Mouse (Mus musculus) heart, adult 9 months (tissue): ENCODE results near the gene Lrfn4.
"Not testable (repeated sequence)": the region's sequence is repeated elsewhere in the genome, so short reads cannot be mapped to it uniquely, and the experiment has no call there.

Experiments used
- DNase-seq, 2 experiments: peaks; one replicate each; pipeline ENCODE4 v3.0.0; 2022; ENCODE audit warnings: low spot score in 2 of 2

Lrfn4 gene

DNA sequence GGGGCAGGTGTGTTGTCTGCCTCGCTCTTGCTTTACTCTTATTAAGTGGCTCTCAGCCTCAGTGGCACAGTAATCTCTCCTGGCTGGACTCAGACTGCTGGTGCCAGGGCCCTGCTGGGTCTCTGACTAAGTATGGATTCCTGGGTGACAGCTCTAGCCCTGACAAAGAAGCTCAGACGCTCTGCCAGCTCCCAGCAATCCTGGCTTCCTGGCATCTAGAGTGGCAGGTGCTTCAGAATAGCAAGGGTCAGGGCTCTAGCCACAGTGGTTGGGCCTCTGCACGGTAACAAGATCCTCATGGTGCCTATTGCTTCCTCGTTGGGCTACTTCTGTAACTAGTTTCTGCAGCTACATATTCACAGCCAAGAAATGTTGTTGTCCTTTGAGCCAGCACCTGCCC is 5.4 kb downstream of the Lrfn4 start:
- peak; percentile 53 to 54 for DNase-seq

DNA sequence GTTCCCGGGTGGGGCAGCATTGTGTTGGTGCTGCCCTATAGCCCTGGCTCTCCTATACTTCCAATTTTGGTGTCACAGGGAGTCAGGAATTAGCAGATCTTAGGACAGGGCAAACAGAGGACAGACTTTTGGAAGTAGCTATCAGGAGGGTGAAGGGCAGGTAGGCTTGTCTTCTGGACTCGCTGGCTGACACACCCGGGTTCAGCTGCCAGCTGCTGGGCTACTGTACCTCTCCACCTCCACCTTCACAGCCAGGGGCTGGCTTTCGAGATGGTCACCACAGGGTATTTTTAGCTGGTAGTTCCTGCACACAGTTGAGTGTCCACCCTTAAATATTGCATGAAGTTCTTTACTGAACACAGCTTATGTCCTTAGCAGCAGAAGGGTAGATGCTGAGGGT is 7.0 kb downstream of the Lrfn4 start:
- no peak for DNase-seq

DNA sequence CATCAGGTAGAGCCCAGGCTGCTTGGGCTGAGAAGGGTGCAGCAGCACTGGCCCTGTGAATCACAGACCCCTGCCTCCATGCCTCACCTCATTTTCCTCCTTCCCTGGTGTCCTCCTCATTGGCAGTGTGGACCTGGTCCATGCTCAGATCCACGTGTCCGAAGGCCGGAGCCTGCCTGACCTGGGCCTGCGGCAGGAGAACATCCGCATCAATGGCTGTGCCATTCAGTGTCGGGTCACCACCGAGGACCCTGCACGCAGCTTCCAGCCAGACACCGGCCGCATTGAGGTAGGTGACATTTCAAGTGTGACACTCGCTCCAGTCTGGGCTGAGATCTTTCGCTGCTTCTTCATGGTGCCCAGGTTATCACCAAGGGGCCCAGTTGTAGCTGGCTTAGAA is 8.1 kb downstream of the Lrfn4 start:
- DNase-seq: no peak

DNA sequence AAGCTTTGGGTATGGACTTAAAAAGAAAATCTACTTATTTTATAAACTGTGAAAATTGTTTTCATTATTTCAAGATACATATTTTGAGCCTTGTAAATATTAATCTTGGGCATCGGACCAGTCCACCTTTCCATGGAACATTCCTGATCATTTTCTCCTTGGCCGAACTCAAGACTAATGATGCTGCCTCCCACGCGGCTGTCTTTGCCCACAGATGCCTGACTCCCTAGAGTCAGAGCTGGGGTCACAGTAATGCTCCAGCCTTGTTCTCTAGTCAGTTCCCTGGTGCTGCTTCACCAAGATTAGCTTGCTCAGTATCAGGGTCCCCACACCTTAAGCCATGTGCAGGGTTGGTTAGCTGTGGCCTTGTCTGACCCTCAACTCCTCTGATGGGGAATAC is 9.8 kb downstream of the Lrfn4 start:
- DNase-seq: no peak

DNA sequence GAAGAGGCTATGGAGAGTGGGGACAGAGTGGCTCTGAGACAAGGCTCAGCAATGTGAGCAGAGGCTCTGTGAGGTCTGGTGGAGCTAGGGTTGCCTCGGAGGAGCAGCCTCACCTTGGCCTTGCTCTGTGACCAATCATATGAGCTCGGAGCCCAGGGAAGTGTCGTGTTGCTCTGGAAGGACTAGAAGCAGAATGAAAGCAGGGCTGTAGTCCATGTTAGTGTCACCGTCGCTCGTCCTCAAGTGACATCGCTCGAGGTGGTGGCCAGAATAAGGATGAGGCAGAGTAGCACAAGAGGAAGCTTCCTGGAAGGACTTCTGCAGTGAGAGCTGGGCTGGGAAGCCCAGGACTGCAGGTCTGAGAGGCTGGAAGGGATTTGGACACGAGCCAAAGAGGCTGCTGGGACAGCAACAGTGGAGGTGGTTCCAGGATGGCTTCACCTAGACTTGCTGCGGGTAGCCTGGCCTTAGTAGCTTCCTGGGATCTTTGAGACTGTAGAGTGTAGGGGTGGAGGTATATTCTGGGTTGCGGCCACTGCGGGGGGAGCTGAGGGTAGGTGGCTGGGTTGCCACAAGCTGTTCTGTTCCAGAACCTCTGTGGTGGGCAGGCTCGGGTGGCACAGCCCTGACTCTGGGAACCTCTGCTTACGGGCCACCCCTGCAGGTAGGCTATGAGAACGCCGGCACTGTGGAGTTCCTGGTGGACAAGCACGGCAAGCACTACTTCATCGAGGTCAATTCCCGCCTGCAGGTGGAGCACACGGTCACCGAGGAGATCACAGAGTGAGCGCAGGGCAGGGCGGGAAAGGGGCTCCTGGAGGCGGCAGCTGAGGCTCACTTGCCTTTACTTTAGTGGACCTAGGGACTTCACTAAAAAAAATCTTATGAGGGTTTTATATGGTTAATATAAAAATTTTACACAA is 11.4 kb downstream of the Lrfn4 start:
- no peak for DNase-seq

DNA sequence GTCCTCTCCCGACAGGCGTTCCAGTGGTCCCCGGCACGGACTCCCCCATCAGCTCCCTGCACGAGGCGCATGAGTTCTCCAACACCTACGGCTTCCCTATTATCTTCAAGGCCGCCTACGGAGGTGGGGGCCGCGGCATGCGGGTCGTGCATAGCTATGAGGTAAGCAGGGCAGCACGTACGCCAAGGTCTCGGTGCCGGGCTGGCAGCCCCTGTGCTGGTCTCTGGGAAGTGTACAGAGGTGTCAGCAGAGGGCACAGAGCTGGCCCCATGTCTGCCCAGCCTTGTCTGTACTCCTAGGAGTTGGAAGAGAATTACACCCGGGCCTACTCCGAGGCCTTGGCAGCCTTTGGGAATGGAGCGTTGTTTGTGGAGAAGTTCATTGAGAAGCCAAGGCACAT is 13.0 kb downstream of the Lrfn4 start:
- DNase-seq: no peak

DNA sequence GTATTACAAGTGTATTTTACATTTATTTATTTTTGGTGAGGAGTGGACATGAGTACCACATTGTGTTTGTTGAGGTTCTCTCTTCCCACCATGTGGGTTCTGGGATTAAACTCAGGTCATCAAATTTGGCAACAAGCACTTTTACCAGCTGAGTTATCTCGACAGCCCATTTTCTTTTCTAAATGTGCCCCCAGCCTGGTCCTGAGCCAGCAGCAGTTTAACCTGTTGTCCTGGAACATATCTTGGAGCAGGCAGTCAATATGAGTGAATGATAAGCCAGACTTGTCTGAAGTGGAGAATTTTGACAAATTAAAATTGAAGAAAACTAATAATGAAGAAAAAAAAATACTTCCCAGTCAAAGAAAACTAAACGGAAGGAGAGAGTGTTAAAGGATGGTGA is 19.4 kb downstream of the Lrfn4 start:
- no peak for DNase-seq

DNA sequence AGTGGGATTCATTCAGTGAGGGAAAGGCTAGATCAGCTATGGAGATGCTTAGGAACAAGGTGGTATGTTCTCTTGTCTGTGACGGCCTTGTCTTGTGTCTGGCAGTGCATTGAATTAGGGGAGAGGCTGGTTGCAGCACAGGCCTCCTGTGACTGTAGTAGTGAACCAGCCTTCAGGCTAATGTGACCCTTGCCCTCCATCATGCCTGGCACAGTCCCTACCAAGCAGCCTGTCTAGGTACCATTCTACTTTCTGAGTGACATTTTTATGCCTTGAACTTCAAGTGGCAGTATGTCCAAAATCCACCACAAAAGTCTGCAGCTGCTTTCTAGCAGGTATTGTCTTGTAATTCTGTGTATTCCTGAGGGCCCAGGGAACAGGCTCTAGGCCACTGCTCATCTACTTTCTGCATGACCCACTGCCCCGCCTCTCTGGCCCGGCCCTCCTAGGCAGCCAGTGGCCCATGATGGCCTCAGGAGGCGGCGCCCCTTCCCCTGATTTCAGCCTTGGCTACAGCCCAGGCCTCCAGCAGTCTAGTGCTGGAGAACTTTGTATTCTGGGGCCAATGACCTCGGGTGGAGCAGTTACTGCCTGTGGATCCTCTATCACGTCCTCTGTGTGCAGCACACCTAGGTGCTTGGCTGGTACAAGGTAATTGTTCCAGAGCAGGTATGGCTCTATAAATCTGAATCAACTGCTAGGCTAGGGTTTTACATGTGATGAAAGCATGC is 21.5 kb downstream of the Lrfn4 start:
- no peak for DNase-seq

DNA sequence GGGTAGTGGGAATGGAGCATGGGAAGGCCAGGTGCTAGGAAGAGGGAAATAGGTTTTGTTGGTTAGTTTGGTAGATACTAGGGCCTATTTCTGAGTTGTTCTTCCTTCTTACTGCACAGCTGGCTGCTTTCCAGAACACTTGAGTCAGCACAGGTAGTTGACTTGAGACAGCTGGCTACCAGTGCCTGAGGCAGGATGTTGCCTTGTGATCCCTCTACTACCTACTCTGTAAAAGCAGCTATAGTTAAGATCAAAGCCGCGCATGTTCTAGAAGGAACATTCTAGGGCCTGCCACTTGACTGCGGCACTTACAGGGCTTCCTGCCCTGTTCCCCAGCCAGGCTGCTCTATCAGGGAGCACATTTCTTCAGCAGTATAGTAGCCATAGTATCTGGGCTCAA is 25.4 kb downstream of the Lrfn4 start:
- DNase-seq: no peak

DNA sequence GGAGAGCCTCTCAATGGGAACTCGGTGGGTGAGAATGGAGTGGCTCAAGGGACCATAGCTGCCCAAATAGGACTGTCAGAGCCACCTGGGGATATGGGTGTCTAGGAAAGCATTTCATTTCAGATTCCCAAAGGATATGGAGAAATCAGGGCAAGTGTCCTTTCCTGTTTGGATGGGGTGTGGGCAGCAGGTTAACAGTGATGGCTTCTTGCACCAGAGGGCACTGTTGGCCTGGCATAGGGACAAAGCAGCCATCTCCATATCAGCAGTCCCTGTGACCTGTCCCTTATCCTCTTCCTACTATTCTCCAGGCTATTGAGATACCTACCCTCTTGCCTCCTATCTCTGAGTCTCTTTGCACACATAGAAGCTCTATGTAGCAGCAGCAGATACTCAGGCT is 26.4 kb downstream of the Lrfn4 start:
- DNase-seq: no peak

DNA sequence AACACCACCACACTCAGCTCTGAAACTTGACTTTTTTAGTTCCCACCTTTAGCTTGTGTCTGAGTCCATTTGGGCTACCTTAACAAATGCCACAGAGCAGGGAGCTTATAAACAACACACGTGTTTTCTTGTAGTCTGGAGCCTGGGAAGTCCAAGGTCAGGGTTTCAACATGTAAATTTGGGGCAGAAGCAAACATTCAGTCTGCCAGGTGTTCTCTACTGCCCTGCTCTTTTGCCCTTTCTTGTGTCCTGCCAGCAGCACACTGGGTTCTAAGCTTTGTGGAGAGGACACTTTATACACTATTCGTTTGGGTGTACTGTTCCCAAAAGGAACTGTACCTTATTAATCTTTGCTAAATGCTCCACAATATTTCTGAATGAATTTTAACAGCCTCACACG is 27.0 kb downstream of the Lrfn4 start:
- DNase-seq: no peak

DNA sequence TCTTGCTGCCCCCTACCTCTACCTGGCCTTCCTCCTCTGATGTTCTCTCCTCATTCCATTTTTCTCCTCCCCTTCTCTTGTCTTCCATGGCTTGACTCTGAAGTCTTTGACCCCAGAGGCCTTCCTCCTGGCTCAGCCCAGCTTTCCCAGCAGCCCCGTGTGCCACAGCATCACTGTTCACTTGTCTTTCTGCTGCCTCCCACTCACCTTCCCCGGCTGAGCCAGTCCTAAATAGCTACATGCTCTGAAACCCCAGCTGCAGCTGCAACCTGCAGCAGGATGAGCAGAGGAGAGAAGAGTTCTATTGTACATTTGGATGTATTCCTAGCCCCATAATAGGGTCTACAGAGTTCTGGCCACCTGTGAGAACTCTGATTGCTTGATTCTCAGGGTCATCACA is 28.0 kb downstream of the Lrfn4 start:
- no peak for DNase-seq

DNA sequence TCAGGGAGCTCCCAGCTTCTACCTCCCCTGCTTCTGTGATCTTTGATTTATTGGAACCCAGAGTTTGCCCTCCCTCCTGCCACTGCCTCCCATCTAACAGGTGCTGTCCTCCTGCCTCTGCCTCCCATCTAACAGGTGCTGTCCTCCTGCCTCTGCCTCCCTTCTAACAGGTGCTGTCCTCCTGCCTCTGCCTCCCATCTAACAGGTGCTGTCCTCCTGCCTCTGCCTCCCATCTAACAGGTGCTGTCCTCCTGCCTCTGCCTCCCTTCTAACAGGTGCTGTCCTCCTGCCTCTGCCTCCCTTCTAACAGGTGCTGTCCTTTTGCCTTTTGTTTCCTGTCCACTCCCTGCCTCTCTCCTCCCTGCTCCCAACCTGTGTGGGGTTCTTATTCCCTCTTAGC is 28.7 kb downstream of the Lrfn4 start:
- not testable (repeated sequence) for DNase-seq

DNA sequence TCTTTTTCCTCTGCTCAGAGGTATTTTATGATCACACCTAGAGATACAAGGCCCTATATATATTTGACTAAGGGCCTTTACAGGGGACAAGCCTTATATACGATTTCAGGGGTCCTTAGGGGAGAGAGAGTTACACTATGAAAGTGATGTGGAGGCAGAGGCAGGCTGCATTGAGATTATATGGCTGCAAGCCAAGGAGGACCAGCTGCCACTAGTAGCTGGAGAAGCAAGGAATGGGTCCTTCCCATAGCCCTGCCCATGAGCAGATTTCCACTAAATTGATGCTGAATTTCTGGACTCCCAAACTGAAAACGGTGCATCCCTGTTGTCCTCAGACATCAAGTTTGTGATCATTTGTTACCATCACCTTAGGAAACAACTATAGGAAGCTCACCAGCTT is 31.6 kb downstream of the Lrfn4 start:
- no peak for DNase-seq

DNA sequence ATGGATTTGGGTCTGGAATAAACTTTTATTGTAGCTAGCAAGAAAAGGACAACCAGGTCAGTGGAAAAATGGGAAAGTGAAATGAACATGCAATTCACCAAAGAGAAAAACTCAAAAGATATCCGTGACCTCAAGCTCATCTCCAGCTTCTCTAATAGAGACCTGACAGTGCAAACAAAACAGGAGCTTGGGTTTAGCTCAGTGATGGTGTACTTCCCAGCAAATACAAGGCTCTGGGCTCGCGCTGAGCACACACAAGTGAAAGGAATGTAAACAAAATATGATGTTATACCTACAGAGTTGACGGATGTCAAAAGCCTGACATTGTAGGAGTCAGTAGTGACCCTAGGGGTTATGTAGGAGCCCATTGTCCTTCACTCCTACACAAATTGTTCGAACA is 36.2 kb downstream of the Lrfn4 start:
- no peak for DNase-seq

DNA sequence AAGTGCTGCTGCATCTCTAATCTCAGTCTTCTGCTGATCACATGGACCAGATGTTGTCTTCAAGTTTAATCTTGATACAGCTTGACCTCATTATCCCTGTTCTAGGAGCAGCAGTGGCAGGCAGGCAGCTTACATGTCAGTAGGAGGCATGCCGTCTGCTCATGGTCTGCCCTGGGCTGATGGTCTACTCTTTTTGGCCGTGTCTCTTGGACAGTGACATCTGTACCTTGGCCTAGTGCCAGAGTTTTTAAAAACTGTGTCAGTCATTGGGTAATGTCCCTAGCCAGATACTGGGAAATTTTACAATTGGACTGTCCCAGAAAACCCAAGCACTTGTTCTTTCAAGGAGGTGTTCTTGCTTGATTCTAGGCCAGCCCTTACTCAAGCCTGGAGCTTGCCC is 36.7 kb downstream of the Lrfn4 start:
- peak; percentile 55 to 63 for DNase-seq

DNA sequence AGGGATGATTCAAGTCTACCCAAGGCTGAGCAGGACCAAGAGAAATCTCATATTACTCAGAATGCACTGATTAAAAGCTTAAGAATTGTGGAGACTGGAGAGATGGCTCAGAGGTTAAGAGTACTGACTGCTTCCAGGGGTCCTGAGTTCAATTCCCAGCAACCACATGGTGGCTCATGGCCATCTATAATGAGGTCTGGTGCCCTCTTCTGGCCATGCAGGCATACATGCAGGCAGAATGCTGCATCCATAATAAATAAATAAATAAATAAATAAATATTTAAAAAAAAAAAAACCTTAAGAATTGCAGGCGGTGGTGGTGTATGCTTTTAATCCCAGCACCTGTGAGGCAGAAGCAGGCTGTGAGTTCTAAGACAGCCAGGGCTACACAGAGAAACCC is 42.2 kb downstream of the Lrfn4 start:
- no peak for DNase-seq

DNA sequence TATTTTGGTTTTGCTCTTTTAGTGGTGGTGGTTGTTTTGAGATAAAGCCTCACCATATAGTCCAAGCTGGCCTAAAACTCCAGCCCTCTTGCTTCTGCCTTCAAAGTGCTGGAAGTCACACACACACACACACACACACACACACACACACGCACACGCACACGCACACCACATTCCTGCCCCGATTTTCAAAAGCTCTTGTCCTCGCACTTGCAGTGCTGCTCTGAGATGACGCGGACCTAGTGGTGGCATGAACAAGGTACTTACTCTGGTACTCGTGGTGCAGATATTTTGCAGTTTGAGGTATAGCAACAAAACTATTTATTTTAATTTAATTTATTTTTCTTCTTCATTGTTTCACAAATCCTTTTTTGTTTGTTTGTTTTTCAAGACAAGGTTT is 43.0 kb downstream of the Lrfn4 start:
- no peak for DNase-seq

DNA sequence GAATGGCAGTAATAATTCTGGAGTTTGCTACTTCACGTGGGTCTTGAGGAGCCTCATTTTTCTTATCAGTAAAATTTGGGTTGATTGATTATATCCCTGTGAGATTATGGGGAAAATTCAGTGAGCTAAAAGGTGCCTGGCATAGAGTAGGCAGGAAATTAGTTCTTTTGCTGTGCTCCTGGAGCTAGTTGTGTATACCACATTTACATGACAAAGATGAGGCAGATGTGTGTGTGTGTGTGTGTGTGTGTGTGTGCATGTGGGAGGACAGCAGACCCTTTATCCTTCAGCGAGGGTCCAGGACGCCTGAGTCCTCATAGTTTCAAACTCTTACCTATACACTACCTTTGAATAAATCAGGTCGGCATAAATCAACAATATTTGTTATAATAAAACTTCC is 43.4 kb downstream of the Lrfn4 start:
- DNase-seq: no peak

DNA sequence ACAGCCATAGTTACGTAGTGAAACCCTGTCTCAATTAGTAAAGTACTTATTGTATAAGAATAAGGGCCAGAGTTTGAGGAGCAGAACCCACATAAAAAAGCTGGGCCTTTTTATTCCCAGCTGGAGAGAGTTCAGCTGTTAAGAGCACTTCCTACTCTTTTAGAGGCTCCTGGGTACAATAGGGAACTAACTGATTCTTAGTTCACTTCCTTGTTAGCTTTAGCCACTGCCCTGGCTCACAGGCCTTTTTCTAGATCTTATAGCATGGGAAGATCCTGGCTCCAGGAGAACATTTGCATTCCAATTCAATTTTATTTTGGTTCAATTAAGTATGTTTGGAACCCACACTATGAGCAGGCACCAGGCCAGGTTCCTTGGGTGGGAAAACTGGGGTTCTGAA is 43.8 kb downstream of the Lrfn4 start:
- DNase-seq: no peak

DNA sequence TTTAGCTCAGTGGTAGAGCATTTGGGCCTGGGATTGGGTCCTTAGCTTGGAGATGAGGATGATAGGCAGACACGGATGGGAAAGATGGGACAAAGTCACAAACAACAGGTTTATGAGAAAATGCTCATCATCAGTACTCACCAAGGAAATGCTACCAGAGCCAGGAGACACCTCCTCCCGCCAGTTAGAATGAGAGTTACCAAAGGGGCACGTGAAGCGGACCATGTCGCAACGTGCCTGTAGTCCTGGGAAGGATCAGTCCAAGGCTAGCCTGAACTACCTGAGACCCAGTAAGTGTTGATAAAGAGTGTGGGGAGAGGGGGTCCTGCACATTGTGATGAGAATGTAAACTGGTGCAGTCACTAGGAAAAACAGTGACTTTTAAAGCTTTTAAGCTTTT is 44.7 kb downstream of the Lrfn4 start:
- no peak for DNase-seq

DNA sequence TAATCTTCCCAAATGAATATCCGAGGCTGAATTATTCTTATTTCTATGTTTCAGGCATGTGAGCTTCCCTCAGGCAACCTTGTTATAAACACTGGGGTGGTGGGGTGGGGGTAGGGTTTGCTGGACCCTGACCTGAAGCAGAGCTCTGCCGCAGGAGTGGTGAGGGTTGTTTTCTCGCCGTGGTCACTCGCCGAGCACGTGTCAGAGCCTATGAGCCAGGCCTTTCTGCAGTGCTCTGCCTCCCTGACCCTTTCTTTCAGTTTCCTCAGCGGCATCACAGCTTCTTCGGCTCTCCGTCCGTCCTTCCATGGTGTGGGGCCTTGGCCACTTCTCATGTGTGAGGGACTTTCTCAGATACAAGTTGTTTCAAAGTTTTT is 45.2 kb downstream of the Lrfn4 start:
- no peak for DNase-seq
